Mouse (Mus musculus): ENCODE data around the gene Slc29a1. TPM values are rescaled to one million over a fixed set of nuclear protein-coding genes. Genes with fewer than 3 reads are reported as not detected.
A peak's percentile ranks its signal among the peaks of the same experiment; 100 is the strongest.

Slc29a1 gene
- 10 to 100 TPM; 19.7 to 23.6 TPM for total RNA-seq (2021)
- long read RNA-seq, experiment 1, partial matches to known transcripts: 1 of 27 reads
- long read RNA-seq, experiment 1, other reads (novel, unspliced or antisense): 20 of 27 reads
- long read RNA-seq, experiment 2, partial matches to known transcripts: 8 of 34 reads
- long read RNA-seq, experiment 2, other reads (novel, unspliced or antisense): 18 of 34 reads

- TF ChIP-seq CTCF (IDR thresholded peaks at IDR 0.05): no peak
- intact Hi-C loops (cut with DNase I): loop anchor here (2.0 kb wide), 1 partner anchor 27 kb away; no protein-coding TSS in a partner anchor
- Histone ChIP-seq H3K4me3 (no peak within 1 kb of the TSS), H3K27ac (no peak within 1 kb of the TSS)
- no peak for DNase-seq (ENCODE audit: extremely low spot score in 1 of 2, low spot score in 2 of 2)
Measured at GRCm38 (mm10) chr17:45599446-45600242, at the start of gene Slc29a1. Gene Slc29a1, minus strand, starts transcription at chr17:45599606.

- Histone ChIP-seq H3K4me3 (no peak overlapping the region), H3K27ac (no peak overlapping the region)
- DNase-seq (ENCODE audit: extremely low spot score in 1 of 2, low spot score in 2 of 2): no peak
- TF ChIP-seq CTCF (IDR thresholded peaks at IDR 0.05): no peak; the same call in 1 of the 2 replicates
- intact Hi-C loops (cut with DNase I): loop anchor here (5.0 kb wide), 1 partner anchor 167 kb away; the partner anchor contains the start of gene Spats1
Measured at GRCm38 (mm10) chr17:45644185-45644584, 44.8 kb upstream of the Slc29a1 start.

GRCm38 (mm10) chr17:45642701-45643100, 43.3 kb upstream of the Slc29a1 start:
- intact Hi-C loops (cut with DNase I): loop anchor here (2.0 to 5.0 kb wide), 2 partner anchors 58 to 165 kb away; partner anchors contain the start of gene Spats1

GRCm38 (mm10) chr17:45641981-45642380, 42.6 kb upstream of the Slc29a1 start:
- Histone ChIP-seq H3K4me3 (no peak overlapping the region), H3K27ac (no peak overlapping the region)
- no peak for TF ChIP-seq CTCF (IDR thresholded peaks at IDR 0.05)
- intact Hi-C loops (cut with DNase I): loop anchor here (2.0 to 5.0 kb wide), 2 partner anchors 57 to 165 kb away; partner anchors contain the start of gene Spats1
- DNase-seq (ENCODE audit: extremely low spot score in 1 of 2, low spot score in 2 of 2): no peak

More at GRCm38 (mm10) chr17:45642701-45643100, 43.3 kb upstream of the Slc29a1 start:
- H3K4me3 ChIP-seq: no peak overlapping the region
- DNase-seq (ENCODE audit: extremely low spot score in 1 of 2, low spot score in 2 of 2): peak; percentile 61 to 71
- TF ChIP-seq CTCF (IDR thresholded peaks at IDR 0.05): peak; percentile 82
- H3K27ac ChIP-seq: no peak overlapping the region

GRCm38 (mm10) chr17:45638596-45639295, 39.3 kb upstream of the Slc29a1 start:
- TF ChIP-seq CTCF (IDR thresholded peaks at IDR 0.05): no peak
- no peak overlapping the region for H3K27ac ChIP-seq
- no peak for DNase-seq (ENCODE audit: extremely low spot score in 1 of 2, low spot score in 2 of 2)
- no peak overlapping the region for H3K4me3 ChIP-seq
- intact Hi-C loops (cut with DNase I): no loop called here

GRCm38 (mm10) chr17:45634033-45634432, 34.6 kb upstream of the Slc29a1 start:
- H3K4me3 ChIP-seq: no peak overlapping the region
- intact Hi-C loops (cut with DNase I): no loop called here
- no peak for TF ChIP-seq CTCF (IDR thresholded peaks at IDR 0.05)
- H3K27ac ChIP-seq: no peak overlapping the region
- DNase-seq (ENCODE audit: extremely low spot score in 1 of 2, low spot score in 2 of 2): no peak

GRCm38 (mm10) chr17:45631940-45632339, 32.5 kb upstream of the Slc29a1 start:
- no peak overlapping the region for H3K27ac ChIP-seq
- no peak for DNase-seq (ENCODE audit: extremely low spot score in 1 of 2, low spot score in 2 of 2)
- H3K4me3 ChIP-seq: no peak overlapping the region
- TF ChIP-seq CTCF (IDR thresholded peaks at IDR 0.05): no peak
- intact Hi-C loops (cut with DNase I): loop anchor here (2.0 kb wide), 1 partner anchor 57 kb away; no protein-coding TSS in a partner anchor

GRCm38 (mm10) chr17:45630992-45631391, 31.6 kb upstream of the Slc29a1 start:
- Histone ChIP-seq H3K27ac (no peak overlapping the region), H3K4me3 (no peak overlapping the region)
- DNase-seq (ENCODE audit: extremely low spot score in 1 of 2, low spot score in 2 of 2): no peak
- intact Hi-C loops (cut with DNase I): loop anchor here (2.0 kb wide), 1 partner anchor 56 kb away; no protein-coding TSS in a partner anchor
- no peak for TF ChIP-seq CTCF (IDR thresholded peaks at IDR 0.05)

GRCm38 (mm10) chr17:45629861-45630694, 30.7 kb upstream of the Slc29a1 start:
- Histone ChIP-seq H3K4me3 (peak overlapping the region; percentile 47), H3K27ac (peak overlapping the region; percentile 67)
- DNase-seq (ENCODE audit: extremely low spot score in 1 of 2, low spot score in 2 of 2): peak; percentile 62 to 74
- intact Hi-C loops (cut with DNase I): loop anchor here (2.0 to 10.0 kb wide), 2 partner anchors 55 to 155 kb away; partner anchors contain the start of gene Spats1
- peak; percentile 64 for TF ChIP-seq CTCF (IDR thresholded peaks at IDR 0.05)

- intact Hi-C loops (cut with DNase I): loop anchor here (10.0 kb wide), 1 partner anchor 154 kb away; the partner anchor contains the start of gene Spats1
- no peak for DNase-seq (ENCODE audit: extremely low spot score in 1 of 2, low spot score in 2 of 2)
- no peak overlapping the region; the same call in 1 of the 2 replicates for H3K27ac ChIP-seq
- TF ChIP-seq CTCF (IDR thresholded peaks at IDR 0.05): no peak
- peak overlapping the region; percentile 47; the same call in 1 of the 2 replicates for H3K4me3 ChIP-seq
Measured at GRCm38 (mm10) chr17:45628885-45629855, 29.8 kb upstream of the Slc29a1 start.

Data from left cerebral cortex, adult 2 months (tissue).